Mouse (Mus musculus) small intestine, adult 2 months (tissue): ENCODE measurements around the gene Llgl1.

ENCODE experiments used
- CTCF ChIP-seq: fragments of 200-500 bp; IDR thresholded peaks from 2 replicates; pipeline ENCODE4 v1.5.1; 2012; ENCODE audit warnings: low read depth, mild to moderate bottlenecking, control low read depth, inconsistent platforms, low read length, moderate library complexity, mixed read lengths; ENCODE audit not compliant: insufficient replicate concordance, insufficient read length; ENCODE audit errors: extremely low read depth
- POLR2A ChIP-seq: fragments of 200-500 bp; IDR thresholded peaks from 2 replicates; pipeline ENCODE4 v1.6.1; 2012; ENCODE audit warnings: low read depth, mild to moderate bottlenecking, control low read depth, inconsistent platforms, low read length, moderate library complexity

DNA sequence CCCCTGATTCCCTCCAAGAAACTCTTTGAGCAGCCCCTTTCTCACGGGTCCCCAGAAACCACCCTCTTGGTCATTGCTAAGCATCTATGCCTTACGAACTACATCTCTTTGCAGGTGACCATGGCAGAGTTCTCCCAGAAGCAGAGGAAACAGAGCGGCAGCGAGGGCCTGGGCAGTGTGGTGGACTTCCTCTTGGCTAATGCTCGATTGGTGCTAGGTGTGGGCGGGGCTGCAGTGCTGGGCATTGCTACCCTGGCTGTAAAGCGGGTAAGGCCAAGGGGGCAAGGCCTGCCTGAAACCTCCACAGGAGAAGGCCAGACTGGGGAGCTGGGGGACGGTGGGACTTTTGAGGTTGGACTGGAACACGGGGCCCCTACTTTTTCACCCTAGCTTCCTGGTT lies 30.6 kb downstream of the Llgl1 start:
- no peak for TF ChIP-seq POLR2A
- no peak for TF ChIP-seq CTCF
